Mouse (Mus musculus) heart, postnatal 4 days (tissue): ENCODE measurements around the gene Epha2. TPM values are rescaled to one million over a fixed set of nuclear protein-coding genes. Genes with fewer than 3 reads are reported as not detected.
A peak's percentile ranks its signal among the peaks of the same experiment; 100 is the strongest.

ENCODE experiments used
- DNase-seq: peaks from one replicate; pipeline ENCODE4 v3.0.0; 2021
- total RNA-seq, 2 experiments: library from RNA; stranded (reverse); gene quantifications; 2 replicates each; pipeline ENCODE4 v1.2.3; 2021

Gene Epha2
- total RNA-seq, 2 experiments from 2014 or later: 10.1 to 10.9 TPM

- DNase-seq: no peak
Measured at GRCm38 (mm10) chr4:141332258-141332657, 31.2 kb downstream of the Epha2 start.

- DNase-seq: no peak
Measured at GRCm38 (mm10) chr4:141334695-141335094, 33.7 kb downstream of the Epha2 start.

- no peak for DNase-seq
Measured at GRCm38 (mm10) chr4:141335263-141335796, 34.3 kb downstream of the Epha2 start.

- DNase-seq: no peak
Measured at GRCm38 (mm10) chr4:141336196-141336595, 35.2 kb downstream of the Epha2 start.

GRCm38 (mm10) chr4:141337986-141338385, 36.9 kb downstream of the Epha2 start:
- no peak for DNase-seq

- DNase-seq: no peak
Measured at GRCm38 (mm10) chr4:141338853-141339252, 37.8 kb downstream of the Epha2 start.

- DNase-seq: no peak
Measured at GRCm38 (mm10) chr4:141341477-141341876, 40.4 kb downstream of the Epha2 start.

- DNase-seq: no peak
Measured at GRCm38 (mm10) chr4:141343515-141343914, 42.5 kb downstream of the Epha2 start.

GRCm38 (mm10) chr4:141345219-141345618, 44.2 kb downstream of the Epha2 start:
- no peak for DNase-seq

GRCm38 (mm10) chr4:141347365-141347797, 46.3 kb downstream of the Epha2 start:
- no peak for DNase-seq

- DNase-seq: no peak
Measured at GRCm38 (mm10) chr4:141348616-141349015, 47.6 kb downstream of the Epha2 start.

GRCm38 (mm10) chr4:141350015-141350414, 49.0 kb downstream of the Epha2 start:
- DNase-seq: no peak

- DNase-seq: no peak
Measured at GRCm38 (mm10) chr4:141351972-141352371, 50.9 kb downstream of the Epha2 start.

- no peak for DNase-seq
Measured at GRCm38 (mm10) chr4:141352986-141353385, 51.9 kb downstream of the Epha2 start.

- peak; percentile 61 for DNase-seq
Measured at GRCm38 (mm10) chr4:141353868-141354267, 52.8 kb downstream of the Epha2 start.

GRCm38 (mm10) chr4:141357811-141358210, 56.8 kb downstream of the Epha2 start:
- DNase-seq: no peak

- no peak for DNase-seq
Measured at GRCm38 (mm10) chr4:141359222-141359621, 58.2 kb downstream of the Epha2 start.

GRCm38 (mm10) chr4:141360846-141361245, 59.8 kb downstream of the Epha2 start:
- peak; percentile 55 for DNase-seq

- peak; percentile 90 for DNase-seq
Measured at GRCm38 (mm10) chr4:141362937-141363548, 62.0 kb downstream of the Epha2 start.

- DNase-seq: no peak
Measured at GRCm38 (mm10) chr4:141365126-141365525, 64.1 kb downstream of the Epha2 start.

GRCm38 (mm10) chr4:141365876-141366275, 64.8 kb downstream of the Epha2 start:
- DNase-seq: no peak

- DNase-seq: peak; percentile 42
Measured at GRCm38 (mm10) chr4:141367997-141368791, 67.2 kb downstream of the Epha2 start, which contains the start of gene Fam131c. TSS of gene Fam131c (plus strand) at chr4:141368220.

GRCm38 (mm10) chr4:141372426-141372825, 71.4 kb downstream of the Epha2 start:
- DNase-seq: no peak
